Mouse (Mus musculus): ENCODE results near the gene Tuba3a. TPM values are rescaled to one million over a fixed set of nuclear protein-coding genes. Genes with fewer than 3 reads are reported as not detected.
"Not testable (repeated sequence)": the region's sequence is repeated elsewhere in the genome, so short reads cannot be mapped to it uniquely, and the experiment has no call there.

Gene Tuba3a
- polyA plus RNA-seq, 1 experiment from 2014 or later: 0.19 TPM

DNA sequence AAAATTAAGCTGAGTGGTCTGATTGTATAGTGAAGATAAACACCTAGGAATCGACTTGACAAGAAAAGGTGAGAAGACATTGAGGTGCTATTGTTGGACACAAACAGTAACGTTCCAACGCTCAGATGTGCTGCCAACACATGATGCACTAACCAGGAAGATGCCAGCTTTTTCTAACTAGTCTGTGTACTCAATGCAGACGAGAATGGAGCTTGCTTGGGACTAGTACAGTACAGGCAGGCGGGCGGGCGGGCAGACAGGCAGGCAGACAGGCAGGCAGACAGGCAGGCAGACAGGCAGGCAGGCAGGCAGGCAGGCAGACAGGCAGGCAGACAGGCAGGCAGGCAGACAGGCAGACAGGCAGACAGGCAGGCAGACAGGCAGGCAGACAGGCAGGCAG, 18.6 kb upstream of the Tuba3a start:
- ATAC-seq (replicated peaks; ENCODE audit: low FRiP score); H3K27me3 ChIP-seq; H3K4me3 ChIP-seq (replicated peaks); H3K9me3 ChIP-seq (replicated peaks); H3K27ac ChIP-seq; H3K9ac ChIP-seq; H3K4me2 ChIP-seq: not testable (repeated sequence)
- peaks cover 32% of the 10 kb centered on the region for H3K36me3 ChIP-seq
- 90% methylated on average over 7 of the region's 7 CpGs for WGBS
- peaks cover 22% of the 10 kb centered on the region for H3K4me1 ChIP-seq

- H3K9ac ChIP-seq: no peak overlapping the region
- no peak overlapping the region for H3K4me2 ChIP-seq
- peaks cover 15% of the 10 kb centered on the region for H3K4me1 ChIP-seq
- H3K27me3 ChIP-seq: no peaks in the 10 kb centered on the region
- peaks cover 22% of the 10 kb centered on the region for H3K36me3 ChIP-seq
- 43% methylated on average over 4 of the region's 4 CpGs for WGBS
- peak; percentile 72 for ATAC-seq (replicated peaks; ENCODE audit: low FRiP score)
- peak overlapping the region; percentile 22; the same call in 1 of the 2 replicates for H3K27ac ChIP-seq
- H3K9me3 ChIP-seq (replicated peaks): no peaks in the 10 kb centered on the region
- no peak overlapping the region for H3K4me3 ChIP-seq (replicated peaks)
Observed at GRCm38 (mm10) chr6:125303242-125303641, 17.4 kb upstream of the Tuba3a start.

- no peaks in the 10 kb centered on the region for H3K9me3 ChIP-seq (replicated peaks)
- no peak overlapping the region for H3K4me2 ChIP-seq
- H3K36me3 ChIP-seq: peaks cover 16% of the 10 kb centered on the region
- no peaks in the 10 kb centered on the region for H3K27me3 ChIP-seq
- H3K27ac ChIP-seq: peak overlapping the region; percentile 35
- WGBS: 77% methylated on average over 24 of the region's 24 CpGs
- H3K4me3 ChIP-seq (replicated peaks): no peak overlapping the region
- no peak for ATAC-seq (replicated peaks; ENCODE audit: low FRiP score)
- H3K4me1 ChIP-seq: peaks cover 15% of the 10 kb centered on the region
- no peak overlapping the region for H3K9ac ChIP-seq
Observed at GRCm38 (mm10) chr6:125302231-125302982, 16.6 kb upstream of the Tuba3a start.

DNA sequence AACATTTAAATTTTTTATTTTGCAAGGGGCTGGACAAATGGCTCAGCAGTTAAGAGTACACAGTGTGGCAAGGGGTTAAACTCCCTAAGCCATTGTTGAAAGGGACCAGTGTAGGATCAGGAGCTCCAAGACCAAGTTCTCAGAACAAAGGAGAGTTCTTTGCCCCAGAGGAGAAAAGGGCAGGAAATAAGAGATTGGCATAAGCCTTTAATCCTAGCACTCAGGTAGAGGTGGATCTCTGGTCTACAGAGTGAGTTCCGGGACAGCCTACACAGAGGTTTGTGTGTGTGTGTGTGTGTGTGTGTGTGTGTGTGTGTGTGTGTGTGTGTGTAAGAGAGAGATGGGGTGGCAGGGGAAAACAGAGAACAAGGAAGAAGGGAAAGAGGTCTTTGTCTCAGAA, 15.1 kb upstream of the Tuba3a start:
- no peaks in the 10 kb centered on the region for H3K9me3 ChIP-seq (replicated peaks)
- H3K4me2 ChIP-seq: no peak overlapping the region
- no peak overlapping the region for H3K4me3 ChIP-seq (replicated peaks)
- H3K36me3 ChIP-seq: peaks cover 3% of the 10 kb centered on the region
- ATAC-seq (replicated peaks; ENCODE audit: low FRiP score): no peak
- no peak overlapping the region for H3K27ac ChIP-seq
- no peaks in the 10 kb centered on the region for H3K27me3 ChIP-seq
- H3K9ac ChIP-seq: no peak overlapping the region
- peaks cover 15% of the 10 kb centered on the region for H3K4me1 ChIP-seq
- 90% methylated on average over 1 of the region's 1 CpGs for WGBS

- H3K36me3 ChIP-seq: no peaks in the 10 kb centered on the region
- 78% methylated on average over 5 of the region's 5 CpGs for WGBS
- no peak overlapping the region for H3K9ac ChIP-seq
- no peak overlapping the region for H3K4me2 ChIP-seq
- no peaks in the 10 kb centered on the region for H3K9me3 ChIP-seq (replicated peaks)
- ATAC-seq (replicated peaks; ENCODE audit: low FRiP score): no peak
- 0 out of 2 replicates have a peak, but pooled peaks cover 7% of the 10 kb centered on the region for H3K4me1 ChIP-seq
- H3K4me3 ChIP-seq (replicated peaks): no peak overlapping the region
- no peak overlapping the region for H3K27ac ChIP-seq
- H3K27me3 ChIP-seq: no peaks in the 10 kb centered on the region
Observed at GRCm38 (mm10) chr6:125297149-125297820, 11.4 kb upstream of the Tuba3a start.

GRCm38 (mm10) chr6:125294049-125294448, 8.2 kb upstream of the Tuba3a start:
- H3K4me2 ChIP-seq: no peak overlapping the region
- H3K9me3 ChIP-seq (replicated peaks): no peaks in the 10 kb centered on the region
- H3K27me3 ChIP-seq: no peaks in the 10 kb centered on the region
- H3K4me1 ChIP-seq: 0 out of 2 replicates have a peak, but pooled peaks cover 2% of the 10 kb centered on the region
- ATAC-seq (replicated peaks; ENCODE audit: low FRiP score): no peak
- H3K27ac ChIP-seq: no peak overlapping the region
- 52% methylated on average over 4 of the region's 4 CpGs for WGBS
- H3K4me3 ChIP-seq (replicated peaks): no peak overlapping the region
- no peak overlapping the region for H3K9ac ChIP-seq
- H3K36me3 ChIP-seq: no peaks in the 10 kb centered on the region

DNA sequence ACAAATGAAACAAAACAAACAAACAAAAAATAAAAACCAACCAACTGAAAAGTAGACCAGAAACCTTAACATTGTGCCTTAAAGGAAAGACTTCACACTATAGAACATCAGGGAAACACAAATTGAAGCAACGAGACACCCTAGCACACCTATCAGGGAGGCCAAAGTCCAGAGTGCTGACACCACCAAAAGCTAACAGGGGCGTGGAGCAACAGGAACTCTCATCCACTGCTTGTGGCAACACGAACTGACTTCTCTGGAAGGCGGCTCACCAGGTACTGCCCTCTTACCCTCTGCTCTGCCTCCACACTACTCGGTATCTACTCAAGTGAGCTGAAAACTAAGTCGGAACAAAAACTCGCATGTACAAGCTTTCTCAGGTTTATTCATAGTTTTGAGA, 6.4 kb upstream of the Tuba3a start:
- Histone ChIP-seq H3K36me3 (no peaks in the 10 kb centered on the region), H3K4me1 (0 out of 2 replicates have a peak, but pooled peaks cover 2% of the 10 kb centered on the region), H3K27ac (no peak overlapping the region), H3K4me3 (replicated peaks) (no peak overlapping the region), H3K27me3 (no peaks in the 10 kb centered on the region), H3K4me2 (no peak overlapping the region), H3K9me3 (replicated peaks) (no peaks in the 10 kb centered on the region), H3K9ac (no peak overlapping the region)
- ATAC-seq (replicated peaks; ENCODE audit: low FRiP score): no peak
- 88% methylated on average over 7 of the region's 7 CpGs for WGBS

DNA sequence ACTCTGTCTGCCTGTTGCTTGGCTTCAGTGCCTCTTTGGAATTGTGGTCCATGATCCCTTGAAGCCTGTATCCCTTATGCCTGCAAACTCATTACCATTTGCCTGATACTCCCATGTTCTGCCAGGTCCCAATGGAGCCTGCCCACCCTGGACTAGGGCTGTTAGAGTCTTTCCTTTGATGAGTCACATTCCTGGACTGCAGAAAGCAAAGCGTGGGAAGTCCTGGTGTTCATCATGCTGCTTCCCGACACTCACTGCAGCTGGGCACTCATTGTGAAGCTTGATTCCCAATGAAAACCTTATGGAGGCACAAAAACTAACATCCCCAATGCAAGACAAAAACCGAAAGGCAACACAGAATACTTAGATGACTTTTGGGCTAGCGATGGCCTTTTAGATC, 5.5 kb upstream of the Tuba3a start:
- 77% methylated on average over 4 of the region's 4 CpGs for WGBS
- H3K36me3 ChIP-seq: no peaks in the 10 kb centered on the region
- H3K27me3 ChIP-seq: no peaks in the 10 kb centered on the region
- ATAC-seq (replicated peaks; ENCODE audit: low FRiP score): no peak
- 0 out of 2 replicates have a peak, but pooled peaks cover 2% of the 10 kb centered on the region for H3K4me1 ChIP-seq
- no peaks in the 10 kb centered on the region for H3K9me3 ChIP-seq (replicated peaks)
- no peak overlapping the region for H3K9ac ChIP-seq
- H3K27ac ChIP-seq: no peak overlapping the region
- H3K4me2 ChIP-seq: no peak overlapping the region
- H3K4me3 ChIP-seq (replicated peaks): no peak overlapping the region

DNA sequence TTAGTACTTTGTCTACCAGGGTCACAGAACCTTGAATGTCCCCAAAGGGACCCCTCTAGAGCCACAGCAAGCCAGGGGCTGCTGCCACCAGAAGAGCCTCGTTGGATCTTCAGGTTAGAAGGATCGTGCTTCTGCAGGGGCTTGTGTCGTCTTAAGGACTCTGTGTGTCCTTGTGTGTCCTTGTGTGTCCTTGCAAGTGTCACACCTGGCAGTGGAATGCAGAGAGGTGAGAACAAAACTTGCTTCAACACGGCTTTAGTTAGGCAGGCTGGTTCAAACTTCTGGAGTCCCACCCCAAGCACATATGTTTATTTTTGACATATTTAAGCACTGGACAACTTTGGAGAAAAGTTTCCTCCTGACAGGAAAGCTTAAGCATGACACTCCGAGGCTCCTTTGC, 2.9 kb upstream of the Tuba3a start:
- ATAC-seq (replicated peaks; ENCODE audit: low FRiP score): no peak
- Histone ChIP-seq H3K9ac (no peak overlapping the region), H3K4me2 (no peak overlapping the region), H3K27me3 (no peaks in the 10 kb centered on the region), H3K4me1 (peaks cover 3% of the 10 kb centered on the region; the same call in 1 of the 2 replicates), H3K4me3 (replicated peaks) (no peak overlapping the region), H3K27ac (no peak overlapping the region), H3K9me3 (replicated peaks) (no peaks in the 10 kb centered on the region), H3K36me3 (no peaks in the 10 kb centered on the region)
- 71% methylated on average over 5 of the region's 5 CpGs for WGBS

DNA sequence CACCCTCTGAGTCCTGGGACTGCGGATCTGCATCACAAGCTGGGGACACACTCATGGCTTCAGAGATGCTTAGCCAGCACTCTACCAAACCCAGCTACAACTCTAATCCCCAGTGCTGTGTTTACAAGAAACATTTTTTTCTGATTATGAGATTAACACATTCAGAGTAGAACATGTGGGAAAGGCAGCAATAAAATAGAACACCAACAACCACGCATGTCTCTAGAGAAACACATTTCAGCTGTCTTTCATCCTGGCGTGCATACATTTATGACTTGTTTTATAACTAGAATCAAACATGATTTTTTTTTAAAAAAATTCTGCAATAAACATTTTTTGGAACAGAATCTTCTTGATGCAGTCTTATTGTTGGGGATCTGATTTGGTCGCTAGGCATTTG, 1.1 kb upstream of the Tuba3a start:
- Histone ChIP-seq H3K27me3 (no peaks in the 10 kb centered on the region), H3K4me3 (replicated peaks) (no peak overlapping the region), H3K27ac (no peak overlapping the region), H3K36me3 (no peaks in the 10 kb centered on the region), H3K9ac (no peak overlapping the region), H3K9me3 (replicated peaks) (no peaks in the 10 kb centered on the region), H3K4me1 (peaks cover 3% of the 10 kb centered on the region; the same call in 1 of the 2 replicates), H3K4me2 (no peak overlapping the region)
- no peak for ATAC-seq (replicated peaks; ENCODE audit: low FRiP score)
- WGBS: 74% methylated on average over 4 of the region's 4 CpGs

DNA sequence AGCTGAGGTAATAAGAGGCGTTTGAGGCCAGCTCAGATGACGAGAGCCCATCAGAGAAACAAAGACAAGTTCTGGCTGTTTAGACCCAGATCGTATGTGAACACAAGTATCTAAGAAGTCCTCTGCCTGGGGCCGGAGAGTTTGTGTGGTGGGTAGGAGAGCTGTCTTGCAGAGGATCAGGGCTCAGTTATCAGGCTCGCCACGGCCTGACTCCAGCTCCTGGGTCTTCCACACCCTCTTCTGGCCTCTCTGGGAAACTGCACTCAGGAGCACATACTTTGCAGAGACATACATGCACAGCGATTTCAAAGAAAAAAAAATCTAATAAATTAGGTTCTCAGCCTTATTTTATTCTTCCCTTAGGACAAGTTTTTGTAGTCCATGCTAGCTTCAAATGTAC, 1.1 kb downstream of the Tuba3a start:
- ATAC-seq (replicated peaks; ENCODE audit: low FRiP score): no peak
- 92% methylated on average over 7 of the region's 7 CpGs for WGBS
- Histone ChIP-seq H3K27me3 (no peaks in the 10 kb centered on the region), H3K9me3 (replicated peaks) (no peaks in the 10 kb centered on the region), H3K9ac (no peak overlapping the region), H3K4me2 (no peak overlapping the region), H3K4me3 (replicated peaks) (no peak overlapping the region), H3K27ac (0 out of 2 replicates have a peak overlapping the region, but pooled peaks have one; percentile 23), H3K36me3 (no peaks in the 10 kb centered on the region), H3K4me1 (peaks cover 3% of the 10 kb centered on the region; the same call in 1 of the 2 replicates)

- Histone ChIP-seq H3K4me3 (replicated peaks) (no peak overlapping the region), H3K9me3 (replicated peaks) (no peaks in the 10 kb centered on the region), H3K4me1 (peaks cover 3% of the 10 kb centered on the region; the same call in 1 of the 2 replicates), H3K27me3 (no peaks in the 10 kb centered on the region), H3K36me3 (no peaks in the 10 kb centered on the region), H3K9ac (no peak overlapping the region), H3K4me2 (no peak overlapping the region), H3K27ac (peak overlapping the region; percentile 23; the same call in 1 of the 2 replicates)
- 28% methylated on average over 8 of the region's 8 CpGs for WGBS
- no peak for ATAC-seq (replicated peaks; ENCODE audit: low FRiP score)
Observed at GRCm38 (mm10) chr6:125284250-125284649, 1.6 kb downstream of the Tuba3a start.

Data from kidney, embryonic 15.5 days (tissue).